Mouse (Mus musculus) thymus, postnatal 10 days (tissue): Measurements from ENCODE around the gene Fmo3.

Experiments used
- DNase-seq, 2 experiments: peaks; one replicate each; pipeline ENCODE4 v3.0.0; 2021; ENCODE audit warnings: low spot score in 2 of 2

Gene Fmo3

GRCm38 (mm10) chr1:162984428-162984827 is at the start of gene Fmo3:
Fmo3 (minus strand) TSS chr1:162984528.
- no peak for DNase-seq

DNA sequence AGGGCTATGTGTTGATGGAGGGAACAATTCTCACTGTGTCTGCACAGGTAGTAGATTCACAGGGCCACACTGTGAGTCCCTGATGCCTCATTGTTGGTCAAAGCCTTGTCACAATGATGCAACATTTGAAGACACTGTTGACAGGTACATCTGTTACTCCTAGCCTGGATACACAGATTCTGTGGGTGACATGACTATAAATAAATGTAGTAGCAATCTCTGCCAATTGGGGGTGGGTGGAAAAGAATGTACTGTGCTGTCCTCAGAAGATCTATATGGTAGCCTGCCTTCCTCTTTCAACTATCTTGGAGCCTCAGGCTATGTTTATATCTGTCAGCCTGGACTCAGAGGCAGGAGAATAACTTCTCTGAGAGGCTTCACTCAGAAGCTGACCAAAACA is 38.7 kb upstream of the Fmo3 start:
- DNase-seq, result no peak

- no peak for DNase-seq
Observed at GRCm38 (mm10) chr1:163009220-163009619, 24.9 kb upstream of the Fmo3 start.

DNA sequence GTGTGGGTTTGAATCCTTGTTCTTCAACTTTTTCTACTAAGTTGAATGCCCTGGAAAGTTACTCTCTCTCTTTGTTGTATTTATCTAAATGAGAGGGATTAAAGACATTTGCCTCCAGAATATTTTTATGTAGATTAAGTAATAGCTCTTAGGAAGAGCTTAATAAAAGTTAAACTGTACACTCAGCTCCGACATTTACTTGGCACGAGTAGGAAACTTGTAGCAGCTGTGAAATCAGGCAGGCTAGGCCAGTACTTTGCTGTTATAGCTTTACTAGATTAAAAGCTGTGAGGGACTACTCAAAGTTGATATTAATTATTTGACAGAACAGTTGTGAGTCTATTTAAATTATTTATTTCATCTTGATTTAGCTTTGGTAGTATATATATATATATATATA is 19.2 kb upstream of the Fmo3 start:
- no peak for DNase-seq

- no peak for DNase-seq
Observed at GRCm38 (mm10) chr1:163001271-163001829, 17.0 kb upstream of the Fmo3 start.

- no peak for DNase-seq
Observed at GRCm38 (mm10) chr1:162987546-162987945, 3.2 kb upstream of the Fmo3 start.

- no peak for DNase-seq
Observed at GRCm38 (mm10) chr1:162986777-162987176, 2.4 kb upstream of the Fmo3 start.

GRCm38 (mm10) chr1:162986121-162986748 is 1.9 kb upstream of the Fmo3 start:
- DNase-seq, result no peak

GRCm38 (mm10) chr1:162963556-162963955 is 20.8 kb downstream of the Fmo3 start:
- no peak for DNase-seq

DNA sequence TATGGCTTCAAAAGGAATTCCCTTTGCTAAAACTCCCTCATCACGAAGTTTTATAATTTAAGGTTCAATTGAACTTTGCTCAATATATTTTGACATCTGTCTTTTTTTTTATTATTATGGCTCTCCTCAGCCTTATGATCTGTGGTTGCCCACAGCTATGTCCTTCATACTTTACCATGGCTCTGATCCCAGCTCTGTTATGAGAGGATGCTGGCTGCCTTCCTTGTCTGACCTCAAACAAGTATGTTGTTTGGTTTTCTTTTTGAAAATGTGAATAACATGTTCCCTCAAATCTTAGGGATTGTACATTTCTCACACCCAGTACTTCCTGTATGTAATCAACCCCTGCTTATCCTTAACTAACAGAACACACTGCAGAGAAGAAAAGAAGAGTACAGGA is 26.9 kb downstream of the Fmo3 start:
- DNase-seq, result no peak

- no peak for DNase-seq
Observed at GRCm38 (mm10) chr1:162953079-162953478, 31.2 kb downstream of the Fmo3 start.

- no peak for DNase-seq
Observed at GRCm38 (mm10) chr1:162949763-162950162, 34.6 kb downstream of the Fmo3 start.

- no peak for DNase-seq
Observed at GRCm38 (mm10) chr1:162947934-162948333, 36.4 kb downstream of the Fmo3 start.

GRCm38 (mm10) chr1:162946837-162947558 is 37.3 kb downstream of the Fmo3 start:
- DNase-seq, result no peak

GRCm38 (mm10) chr1:162943700-162944099 is 40.6 kb downstream of the Fmo3 start:
- DNase-seq, result no peak

DNA sequence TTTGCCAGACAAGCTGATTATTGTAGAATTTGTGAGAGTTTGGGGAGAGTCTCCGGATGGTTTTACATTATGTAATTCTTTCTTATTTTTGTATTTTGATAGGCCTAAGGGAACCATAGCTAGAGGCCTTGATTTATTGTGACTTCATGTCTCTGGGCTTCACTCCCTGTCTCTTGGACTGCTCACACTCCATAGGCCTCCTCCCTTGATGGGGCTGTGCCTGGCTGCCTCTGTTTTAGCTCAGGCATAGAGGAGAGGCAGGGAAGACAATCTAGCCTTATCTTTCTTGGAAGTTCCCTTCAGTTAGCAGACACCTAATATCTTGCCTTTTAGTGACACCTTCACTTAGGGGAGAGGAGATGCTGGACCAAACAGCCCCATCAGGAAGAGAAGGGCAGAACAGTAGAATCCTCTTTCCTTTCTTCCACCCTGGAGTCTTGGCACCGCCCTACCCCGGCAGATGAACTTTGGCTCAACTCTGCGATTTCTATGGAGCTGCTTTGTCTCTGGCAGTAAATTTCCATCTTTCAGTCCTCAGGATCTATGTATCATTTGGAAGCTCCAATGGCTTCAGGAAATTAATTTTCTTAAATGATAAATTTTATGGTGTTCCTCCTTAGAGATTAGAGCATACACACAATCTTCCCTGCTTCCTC is 45.5 kb downstream of the Fmo3 start:
- DNase-seq, result no peak

DNA sequence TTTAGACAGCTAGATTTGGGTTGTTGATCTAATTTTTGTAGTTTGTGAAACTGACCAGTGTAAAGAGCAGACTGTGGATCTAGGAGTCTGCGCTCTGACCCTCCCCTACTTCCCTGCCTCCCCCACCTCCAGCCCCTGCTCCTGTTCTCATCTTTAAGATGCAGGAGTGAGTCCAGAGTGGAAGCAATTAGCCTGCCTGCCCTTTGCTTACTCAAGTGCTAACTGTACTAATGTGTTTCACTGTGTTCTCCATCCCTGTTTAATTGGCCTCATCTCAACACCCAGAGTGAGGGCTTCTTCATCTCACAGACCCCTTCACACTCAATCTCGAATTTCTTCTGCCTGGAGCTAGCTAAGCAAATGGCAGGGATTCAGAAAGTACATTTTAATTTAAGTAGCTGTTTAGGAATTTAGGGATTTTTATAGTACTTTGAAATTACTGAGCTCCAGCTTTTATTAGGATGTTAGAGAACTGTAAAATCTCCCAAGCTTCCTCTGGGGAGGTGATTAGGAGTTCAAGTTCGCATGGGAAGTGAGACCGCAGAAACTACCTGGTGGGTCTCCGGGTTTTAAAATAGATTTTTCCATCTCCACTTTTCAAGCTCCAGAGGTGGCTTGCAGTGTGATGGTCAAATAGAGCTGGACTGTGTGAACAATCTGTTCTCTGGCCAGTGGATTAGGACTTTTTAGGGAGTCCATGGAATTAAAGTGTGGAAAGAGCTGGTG is 46.2 kb downstream of the Fmo3 start:
- DNase-seq, result no peak

DNA sequence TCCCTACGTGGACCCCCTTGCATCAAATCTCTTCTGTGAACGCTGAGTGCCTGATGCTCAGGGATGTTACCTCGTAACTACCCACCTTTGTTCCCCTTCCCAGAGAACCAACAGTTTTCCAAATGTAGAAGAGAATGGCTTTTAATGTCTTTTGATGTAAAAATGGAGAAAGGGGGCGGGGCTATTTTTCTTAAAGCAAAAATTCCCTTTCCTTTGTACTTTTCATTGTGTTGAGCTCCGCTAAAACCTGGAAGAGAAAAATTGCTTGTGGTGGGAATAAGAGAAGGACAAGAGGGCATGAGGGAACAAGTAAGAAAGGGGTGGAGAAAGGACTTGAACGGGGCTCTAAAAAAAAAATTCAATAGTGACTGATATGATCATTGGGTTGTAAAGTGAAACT is 46.9 kb downstream of the Fmo3 start, which contains the start of gene Fmo6:
TSS of gene Fmo6 (minus strand) at position 101 of the 400 bp plus-strand sequence.
- no peak for DNase-seq

DNA sequence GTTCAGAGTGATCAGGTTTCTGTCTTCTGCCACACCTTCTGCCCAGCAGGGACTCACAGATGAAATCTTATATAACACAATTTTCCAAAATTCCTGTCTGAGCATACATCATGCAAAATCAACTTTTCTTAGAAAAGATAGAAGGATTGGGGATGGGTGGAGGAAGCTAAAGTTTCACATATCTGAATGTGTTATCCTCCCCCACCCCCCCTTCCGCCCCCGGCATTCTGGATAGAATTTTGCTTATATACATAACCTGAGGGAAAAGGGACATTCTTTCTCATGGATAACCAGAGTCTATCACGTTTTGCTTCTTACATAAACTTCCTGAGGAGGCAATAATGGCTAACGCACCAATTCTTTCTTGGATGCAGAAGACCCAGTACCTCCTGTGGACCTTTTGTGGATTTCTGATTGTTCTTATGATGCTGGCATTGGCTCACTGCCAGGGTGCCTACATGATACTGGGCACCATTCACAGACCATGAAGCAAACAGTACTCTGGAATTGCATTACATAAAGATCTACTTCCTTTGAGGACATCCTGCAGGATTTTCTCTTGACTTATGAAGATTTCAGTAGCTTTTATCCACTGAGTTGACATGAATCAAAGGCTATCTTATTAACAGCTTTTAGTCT is 49.8 kb downstream of the Fmo3 start:
- DNase-seq, result no peak

GRCm38 (mm10) chr1:162932386-162932785 is 51.9 kb downstream of the Fmo3 start:
- no peak for DNase-seq

DNA sequence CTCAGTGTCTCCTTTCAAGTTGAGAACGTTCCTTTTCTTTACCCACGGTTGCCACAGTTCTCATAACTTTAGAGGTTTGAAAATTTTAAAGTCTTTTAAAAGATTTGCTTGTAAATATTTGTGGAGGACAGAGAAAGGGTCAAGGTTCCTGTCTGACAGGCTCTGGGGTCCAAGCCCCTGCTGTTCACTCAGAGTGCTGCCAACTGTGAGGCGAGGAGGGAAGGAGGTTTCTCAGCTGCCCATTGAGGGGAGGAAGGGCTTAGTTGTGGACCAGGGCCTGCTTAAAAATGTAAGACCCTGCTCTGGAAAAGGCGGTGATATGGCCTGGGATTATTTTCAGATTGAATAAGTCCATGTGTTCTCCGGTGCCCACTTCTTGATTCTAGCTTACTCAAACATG is 52.4 kb downstream of the Fmo3 start:
- no peak for DNase-seq
